Mouse (Mus musculus) liver, embryonic 14.5 days (tissue): ENCODE results near the gene Inpp5a. TPM values are rescaled to one million over a fixed set of nuclear protein-coding genes. Genes with fewer than 3 reads are reported as not detected.

Experiments used
- ATAC-seq: fragments of 200-750 bp; cut with Nextera tagmentation; 2 replicates; pipeline ENCODE4 v1.8.0; 2017; ENCODE audit warnings: moderate number of reproducible peaks, mild to moderate bottlenecking, moderate library complexity; ENCODE audit not compliant: insufficient read depth
- DNase-seq, 3 experiments: peaks; one replicate each; pipeline ENCODE4 v3.0.0-alpha.2; 2012 to 2013; ENCODE audit warnings: low read depth in 3 of 3, low spot score in 3 of 3
- H3K27ac ChIP-seq: fragments of 300-500 bp; sonication (generic); 2 replicates; pipeline ENCODE4 v1.5.1; 2014; ENCODE audit warnings: moderate library complexity, mild to moderate bottlenecking, control low read depth, inconsistent platforms
- H3K27me3 ChIP-seq: fragments of 300-500 bp; sonication (generic); 2 replicates; pipeline ENCODE4 v1.6.1; 2014; ENCODE audit warnings: mild to moderate bottlenecking, low read length, moderate library complexity; ENCODE audit not compliant: control insufficient read depth, insufficient read depth
- H3K36me3 ChIP-seq: fragments of 300-500 bp; sonication (generic); replicated peaks from 2 replicates; pipeline ENCODE4 v1.6.1; 2014; ENCODE audit warnings: low read depth; ENCODE audit not compliant: control insufficient read depth, insufficient read depth
- H3K4me1 ChIP-seq, 2 experiments: fragments of 200-500 bp in 1 of 2; fragments of 300-500 bp in 1 of 2; sonication (generic) in 1 of 2; replicated peaks; 2 replicates each; pipeline ENCODE4 v1.6.1; 2012 to 2014; ENCODE audit warnings: antibody characterized with exemption in 1 of 2, inconsistent platforms in 1 of 2, low read length in 1 of 2; ENCODE audit not compliant: control insufficient read depth in 2 of 2, insufficient read depth in 2 of 2
- H3K4me2 ChIP-seq: fragments of 300-500 bp; sonication (generic); 2 replicates; pipeline ENCODE4 v1.6.1; 2014; ENCODE audit warnings: low read depth, mild to moderate bottlenecking, control low read depth, moderate library complexity
- H3K4me3 ChIP-seq, 2 experiments: fragments of 200-500 bp in 1 of 2; fragments of 300-500 bp in 1 of 2; sonication (generic) in 1 of 2; 2 replicates each; pipeline ENCODE4 v1.5.1; 2012 to 2014; ENCODE audit warnings: low read depth in 2 of 2, low read length in 2 of 2, mild to moderate bottlenecking in 2 of 2, control low read depth in 1 of 2, inconsistent platforms in 1 of 2, moderate library complexity in 1 of 2; ENCODE audit not compliant: insufficient read depth in 1 of 2
- H3K9ac ChIP-seq: fragments of 300-500 bp; sonication (generic); replicated peaks from 2 replicates; pipeline ENCODE4 v1.6.1; 2014; ENCODE audit warnings: mild to moderate bottlenecking, control low read depth, moderate library complexity
- H3K9me3 ChIP-seq: fragments of 300-500 bp; sonication (generic); 2 replicates; pipeline ENCODE4 v1.6.1; 2016; ENCODE audit warnings: low read length, mixed read lengths; ENCODE audit not compliant: control insufficient read depth
- CTCF ChIP-seq: IDR thresholded peaks from 2 replicates; pipeline ENCODE4 v1.5.1; 2016; ENCODE audit warnings: antibody characterized with exemption, low read depth, control low read depth
- EP300 ChIP-seq: IDR thresholded peaks from 2 replicates; pipeline ENCODE4 v1.6.1; 2016; ENCODE audit warnings: antibody characterized with exemption, low read depth
- WGBS: fragments of 180-500 bp; shearing (Covaris S2); extraction: QIAGEN DNeasy Blood & Tissue Kit; methylation state at CpG from one replicate; pipeline ENCODE4 v1.1.7; 2014; ENCODE audit not compliant: insufficient replicate concordance; 5-methylcytosine and 5-hydroxymethylcytosine counted together
- polyA plus RNA-seq, 2 experiments: library from polyadenylated mRNA; depleted of rRNA in 1 of 2; stranded (reverse) in 1 of 2; unstranded in 1 of 2; fragments of >200 nt; fragmentation: Nextera tagmentation in 1 of 2; extraction: Ambion mirVana in 1 of 2; gene quantifications; 2 replicates each; pipeline versions ENCODE4 v1.2.1 to v1.2.3; 2012 to 2014

Gene Inpp5a
- polyA plus RNA-seq, 2 experiments: 2.4 to 3.5 TPM

DNA sequence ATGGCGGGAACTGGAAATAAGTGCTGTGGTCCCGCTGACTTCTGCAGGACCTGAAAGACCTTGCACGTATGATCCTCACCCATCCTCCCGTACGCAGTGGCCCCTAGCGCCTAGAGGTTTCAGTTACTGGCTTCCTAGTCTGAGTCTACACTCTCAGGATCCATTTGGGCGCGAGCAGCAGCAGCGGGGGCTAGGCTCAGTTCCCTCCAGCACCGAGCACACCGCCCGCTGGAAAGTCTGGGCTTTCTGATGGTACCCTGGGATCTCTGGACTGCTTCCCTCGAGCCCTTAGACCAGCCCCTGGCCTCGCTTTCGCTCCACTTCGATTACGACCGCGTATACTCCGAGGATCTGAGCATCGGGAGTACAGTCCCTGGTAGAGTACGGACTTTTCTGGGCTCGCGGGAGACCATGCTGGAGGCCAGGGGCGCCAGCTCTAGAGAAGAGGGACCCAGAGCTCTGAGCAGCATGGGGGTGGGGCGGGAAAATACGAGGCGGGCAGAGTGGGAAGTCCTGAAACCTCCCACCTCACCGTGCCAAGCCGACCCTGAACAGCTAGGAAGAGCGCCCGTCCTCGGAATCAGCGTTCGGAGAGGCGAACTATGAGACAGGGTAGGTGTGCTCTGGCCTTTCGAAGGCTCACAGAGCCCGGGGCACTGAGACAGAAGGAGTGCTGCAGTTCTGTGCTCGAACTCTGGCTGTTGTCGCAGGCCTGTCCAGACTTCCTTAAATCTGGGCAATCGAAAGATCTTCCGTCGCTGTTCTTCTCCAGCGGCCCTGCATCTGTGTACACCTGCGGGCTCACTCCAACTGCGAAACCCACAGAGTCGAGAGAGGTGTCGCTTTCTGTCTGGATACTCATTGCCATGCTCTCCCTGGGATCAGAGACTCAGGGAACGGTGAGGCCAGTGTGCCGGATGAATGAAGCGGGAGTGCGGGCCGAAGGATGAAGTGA, 195.6 kb downstream of the Inpp5a start:
- Histone ChIP-seq H3K9me3 (no peaks in the 10 kb centered on the region), H3K36me3 (no peaks in the 10 kb centered on the region), H3K4me1 (no peaks in the 10 kb centered on the region), H3K4me2 (no peak overlapping the region), H3K9ac (no peak overlapping the region), H3K27ac (no peak overlapping the region), H3K4me3 (no peak overlapping the region), H3K27me3 (peaks cover 79% of the 10 kb centered on the region)
- no peak for TF ChIP-seq CTCF
- TF ChIP-seq EP300: no peak
- no peak for DNase-seq
- 2% methylated on average over 53 of the region's 53 CpGs for WGBS
- no peak for ATAC-seq

DNA sequence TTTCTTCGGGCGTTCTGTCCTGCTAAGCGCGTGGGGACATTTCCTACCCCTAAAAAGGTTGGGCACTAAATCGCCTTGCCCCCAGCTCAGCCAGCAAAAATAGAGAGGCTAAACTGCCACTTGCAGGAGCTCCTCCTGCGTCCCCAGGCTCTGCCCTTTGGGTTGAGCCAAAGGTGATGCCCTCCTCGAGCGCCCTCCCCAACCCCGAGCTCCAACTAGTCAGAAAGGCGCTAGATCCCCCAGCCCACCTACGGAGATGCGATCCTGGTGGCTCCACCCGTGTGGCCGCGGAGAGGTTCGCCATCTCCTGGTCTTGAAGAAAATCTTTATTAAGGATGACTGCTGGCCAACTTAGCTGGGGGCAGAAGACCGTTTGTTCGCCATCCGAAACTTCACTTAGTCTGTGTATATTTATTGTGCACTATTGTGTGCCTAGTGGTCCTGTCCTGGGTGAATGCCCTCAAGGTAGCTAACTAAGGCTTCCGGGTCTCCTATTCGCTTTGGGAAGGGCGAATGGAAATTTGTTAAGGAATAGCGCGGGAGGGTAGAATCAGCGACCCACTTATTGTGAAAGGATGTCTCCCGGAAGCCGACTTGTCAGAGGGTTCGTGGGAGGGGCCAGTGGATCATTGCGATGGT, 196.4 kb downstream of the Inpp5a start:
- H3K9ac ChIP-seq: no peak overlapping the region
- TF ChIP-seq EP300: no peak
- no peak for TF ChIP-seq CTCF
- 3% methylated on average over 29 of the region's 29 CpGs for WGBS
- H3K36me3 ChIP-seq: no peaks in the 10 kb centered on the region
- H3K4me2 ChIP-seq: no peak overlapping the region
- DNase-seq (no peak), ATAC-seq (no peak)
- no peak overlapping the region for H3K27ac ChIP-seq
- H3K4me3 ChIP-seq: no peak overlapping the region
- no peaks in the 10 kb centered on the region for H3K4me1 ChIP-seq
- no peaks in the 10 kb centered on the region for H3K9me3 ChIP-seq
- peaks cover 71% of the 10 kb centered on the region for H3K27me3 ChIP-seq

DNA sequence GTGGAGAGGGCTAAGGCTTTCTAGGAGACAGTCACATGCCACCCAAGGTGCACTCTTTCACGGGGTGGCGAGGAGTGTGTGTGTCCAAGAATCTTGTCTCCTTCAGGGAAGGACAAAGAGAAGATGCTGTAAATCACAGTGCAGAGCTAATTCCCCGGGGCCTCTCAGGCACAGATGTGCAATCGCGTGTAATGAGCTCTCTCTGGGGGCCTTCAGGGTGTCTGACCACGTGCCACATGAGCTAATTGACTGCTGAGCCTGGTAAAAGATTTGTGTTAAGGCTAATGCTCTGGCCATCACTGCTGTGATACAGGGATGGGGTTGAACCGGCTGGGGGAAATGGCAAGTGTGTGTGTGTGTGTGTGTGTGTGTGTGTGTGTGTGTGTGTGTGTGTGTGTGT, 199.0 kb downstream of the Inpp5a start:
- H3K4me1 ChIP-seq: no peaks in the 10 kb centered on the region
- no peak for TF ChIP-seq EP300
- TF ChIP-seq CTCF: no peak
- DNase-seq: no peak
- H3K4me2 ChIP-seq: no peak overlapping the region
- no peak for ATAC-seq
- 30% methylated on average over 7 of the region's 7 CpGs for WGBS
- H3K27ac ChIP-seq: no peak overlapping the region
- H3K27me3 ChIP-seq: peaks cover 45% of the 10 kb centered on the region
- H3K4me3 ChIP-seq: no peak overlapping the region
- H3K36me3 ChIP-seq: no peaks in the 10 kb centered on the region
- no peaks in the 10 kb centered on the region for H3K9me3 ChIP-seq
- no peak overlapping the region for H3K9ac ChIP-seq

DNA sequence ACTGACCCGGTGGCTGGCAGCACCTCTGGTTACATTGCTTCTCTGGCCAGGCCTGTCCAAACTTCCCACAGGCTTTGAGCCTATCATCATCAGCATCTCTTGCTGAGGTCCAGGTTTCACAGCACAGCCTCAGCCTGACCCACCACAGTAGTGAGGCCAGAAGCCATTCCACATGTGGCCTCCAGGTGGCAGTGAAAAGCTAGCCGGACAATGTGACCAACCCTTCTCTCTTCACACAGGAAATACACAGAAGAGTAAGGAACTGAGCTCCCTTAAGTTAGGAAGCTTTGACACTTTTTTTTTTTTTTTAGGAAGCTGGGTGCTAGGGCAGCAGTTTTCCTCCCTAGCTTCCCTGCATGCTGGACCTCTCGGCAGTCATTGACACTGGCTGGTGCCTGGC, 201.4 kb downstream of the Inpp5a start:
- WGBS: 37% methylated on average over 3 of the region's 3 CpGs
- TF ChIP-seq EP300 (no peak), CTCF (peak; percentile 79)
- Histone ChIP-seq H3K4me3 (no peak overlapping the region), H3K27ac (no peak overlapping the region), H3K9me3 (no peaks in the 10 kb centered on the region), H3K9ac (no peak overlapping the region), H3K36me3 (no peaks in the 10 kb centered on the region), H3K4me1 (no peaks in the 10 kb centered on the region), H3K4me2 (no peak overlapping the region), H3K27me3 (peaks cover 21% of the 10 kb centered on the region)
- DNase-seq: no peak
- no peak for ATAC-seq

GRCm38 (mm10) chr7:139591311-139591710, 202.4 kb downstream of the Inpp5a start:
- Histone ChIP-seq H3K4me1 (no peaks in the 10 kb centered on the region), H3K27ac (no peak overlapping the region), H3K27me3 (peaks cover 11% of the 10 kb centered on the region), H3K36me3 (no peaks in the 10 kb centered on the region), H3K9ac (no peak overlapping the region), H3K4me2 (no peak overlapping the region), H3K4me3 (no peak overlapping the region), H3K9me3 (no peaks in the 10 kb centered on the region)
- 72% methylated on average over 5 of the region's 5 CpGs for WGBS
- no peak for ATAC-seq
- no peak for DNase-seq
- no peak for TF ChIP-seq CTCF
- no peak for TF ChIP-seq EP300
